Mouse (Mus musculus): ENCODE data around the gene Hist1h4a.

GRCm38 (mm10) chr13:23756790-23757189, 4.2 kb downstream of the Hist1h4a start, which contains the start of gene Hist1h4b:
- no peak for TF ChIP-seq GATA1 (IDR thresholded peaks at IDR 0.05; ENCODE audit: low read length)
- no peak for TF ChIP-seq TAL1 (IDR thresholded peaks at IDR 0.05; ENCODE audit: low read length)

All from erythroblast, embryonic 14.5 days (primary cell).